Mouse (Mus musculus) kidney, adult 2 months (tissue): ENCODE data around the gene Scgb1b20.
"Not testable (repeated sequence)": the region's sequence is repeated elsewhere in the genome, so short reads cannot be mapped to it uniquely, and the experiment has no call there.

Experiments used
- CTCF ChIP-seq: fragments of 200-500 bp; conservative IDR thresholded peaks from 2 replicates; pipeline ENCODE4 v1.5.1; 2011; ENCODE audit warnings: low read depth, mild to moderate bottlenecking, control low read depth, low read length, moderate library complexity, mixed read lengths; ENCODE audit not compliant: insufficient read depth, insufficient read length
- POLR2A ChIP-seq: fragments of 200-500 bp; IDR thresholded peaks from one replicate; pipeline ENCODE4 v1.6.1; 2011; ENCODE audit warnings: low read depth, low read length, control low read depth

- TF ChIP-seq POLR2A, CTCF: not testable (repeated sequence)
These were observed 36.6 kb downstream of the Scgb1b20 start for GRCm38 (mm10) chr7:33409681-33410080.
